Mouse (Mus musculus) erythroblast, embryonic 14.5 days (primary cell): ENCODE results near the gene Nr2e1.

Experiments
- GATA1 ChIP-seq: IDR thresholded peaks from 2 replicates; pipeline ENCODE4 v1.6.1; 2012; ENCODE audit warnings: low read length, inconsistent platforms, mixed read lengths
- TAL1 ChIP-seq: IDR thresholded peaks from 3 replicates; pipeline ENCODE4 v1.6.1; 2012; ENCODE audit warnings: low read length, inconsistent platforms, mixed read lengths

DNA sequence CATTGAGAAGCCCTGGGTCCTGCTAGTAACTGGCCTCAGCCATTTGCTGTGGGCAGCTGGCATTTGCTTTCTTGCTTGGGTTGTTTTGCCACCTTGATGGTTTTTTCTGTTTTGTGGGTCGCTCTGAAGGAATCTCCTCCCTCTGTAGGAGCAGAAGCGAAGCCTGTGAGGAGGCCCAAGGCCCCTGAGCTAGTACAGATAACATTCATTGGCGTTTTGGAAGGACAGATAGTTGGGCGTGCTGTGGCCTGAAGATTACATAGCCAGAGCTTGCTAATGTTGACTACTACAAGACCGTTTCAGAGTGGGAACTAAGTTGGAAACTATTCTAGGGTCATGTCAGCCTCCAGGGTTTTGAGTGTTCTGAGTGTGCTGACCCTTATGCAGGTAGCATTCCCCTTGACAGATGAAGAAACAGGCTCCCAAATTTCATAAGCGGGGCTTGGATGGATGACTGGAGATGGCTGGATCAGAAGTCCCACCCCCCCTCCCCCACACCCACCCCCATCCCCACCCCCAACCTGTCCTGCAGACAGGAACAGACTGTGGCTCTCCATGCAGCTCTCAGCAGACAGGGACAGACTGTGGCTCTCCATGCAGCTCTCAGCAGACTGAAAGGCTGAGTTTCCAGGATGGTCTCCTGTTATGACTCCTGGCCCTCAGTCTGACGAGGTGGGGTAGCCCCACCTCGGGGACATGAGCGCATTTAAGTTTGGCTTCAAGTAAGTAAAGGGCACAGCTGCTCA is 45.7 kb downstream of the Nr2e1 start:
- TF ChIP-seq TAL1 (peak; percentile 86), GATA1 (peak; percentile 87)
